Mouse (Mus musculus) ES-Bruce4 (cell line): ENCODE data around the gene Yars.

Source experiments
- CTCF ChIP-seq: IDR thresholded peaks from one replicate; pipeline ENCODE4 v1.8.1; 2011; ENCODE audit warnings: low read depth, low read length
- EP300 ChIP-seq: IDR thresholded peaks from 2 replicates; pipeline ENCODE4 v1.6.1; 2011; ENCODE audit warnings: low read depth, low read length; ENCODE audit not compliant: insufficient read depth

DNA sequence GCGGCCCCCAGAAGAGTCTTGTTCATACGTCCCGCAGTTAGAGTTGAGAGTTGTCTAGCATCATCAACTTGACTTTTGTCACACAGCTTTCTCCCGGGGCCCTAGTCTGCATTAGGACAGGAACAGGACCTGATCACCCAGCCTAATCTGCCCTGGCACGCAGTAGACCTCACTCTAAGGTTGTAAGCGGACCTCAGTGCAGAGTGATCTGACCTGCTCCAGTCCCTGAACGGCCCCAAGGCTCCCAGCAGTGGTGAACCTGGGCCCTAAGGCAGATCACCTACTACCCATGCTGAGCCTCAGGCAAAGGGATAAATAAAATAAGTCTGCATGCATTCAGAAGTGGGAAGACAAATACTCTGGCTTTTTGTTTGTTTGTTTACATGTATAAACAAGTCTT is 59.7 kb downstream of the Yars start:
- TF ChIP-seq CTCF (no peak), EP300 (no peak)
